Mouse (Mus musculus): ENCODE data around the gene Myadm. TPM values are rescaled to one million over a fixed set of nuclear protein-coding genes. Genes with fewer than 3 reads are reported as not detected.
"Not testable (repeated sequence)": the region's sequence is repeated elsewhere in the genome, so short reads cannot be mapped to it uniquely, and the experiment has no call there.

Myadm gene
- 100 to 1,000 TPM in 1 of 2 experiments, 10 to 100 TPM in 1; 97.5 to 101 TPM for total RNA-seq (2021)
- long read RNA-seq, experiment 1, full-length matches to known transcripts, result 59 of 84 reads
- long read RNA-seq, experiment 1, partial matches to known transcripts, result 25 of 84 reads
- long read RNA-seq, experiment 1, other reads (novel, unspliced or antisense), result 0 of 84 reads
- long read RNA-seq, experiment 2, full-length matches to known transcripts, result 60 of 81 reads
- long read RNA-seq, experiment 2, partial matches to known transcripts, result 21 of 81 reads
- long read RNA-seq, experiment 2, other reads (novel, unspliced or antisense), result 0 of 81 reads

- peak; percentile 64 to 70 for DNase-seq (ENCODE audit: low spot score in 2 of 2)
- intact Hi-C loops (cut with DNase I), result no loop called here
Measured at GRCm38 (mm10) chr7:3288976-3289970, at the start of gene Myadm, which contains the start of gene Prkcg. Gene Myadm, plus strand, starts transcription at chr7:3289080. Gene Prkcg, plus strand, starts transcription at chr7:3289179.

- intact Hi-C loops (cut with DNase I), result no loop called here
- no peak for DNase-seq (ENCODE audit: low spot score in 2 of 2)
Measured at GRCm38 (mm10) chr7:3239193-3239592, 49.7 kb upstream of the Myadm start.

GRCm38 (mm10) chr7:3260701-3261100 is 28.2 kb upstream of the Myadm start:
- DNase-seq (ENCODE audit: low spot score in 2 of 2), result peak in 1 of 2 experiments; percentile 59

GRCm38 (mm10) chr7:3261446-3261845 is 27.4 kb upstream of the Myadm start:
- intact Hi-C loops (cut with DNase I), result loop anchor here (5.0 kb wide), 1 partner anchor 41 kb away; no protein-coding TSS in a partner anchor
- DNase-seq (ENCODE audit: low spot score in 2 of 2), result no peak

More at GRCm38 (mm10) chr7:3260701-3261100, 28.2 kb upstream of the Myadm start:
- intact Hi-C loops (cut with DNase I), result loop anchor here (5.0 kb wide), 1 partner anchor 42 kb away; no protein-coding TSS in a partner anchor

GRCm38 (mm10) chr7:3262789-3263188 is 26.1 kb upstream of the Myadm start:
- no peak for DNase-seq (ENCODE audit: low spot score in 2 of 2)
- intact Hi-C loops (cut with DNase I), result loop anchor here (5.0 kb wide), 1 partner anchor 40 kb away; no protein-coding TSS in a partner anchor

GRCm38 (mm10) chr7:3264390-3265022 is 24.4 kb upstream of the Myadm start:
- no peak for DNase-seq (ENCODE audit: low spot score in 2 of 2)
- intact Hi-C loops (cut with DNase I), result loop anchor here (5.0 kb wide), 1 partner anchor 38 kb away; no protein-coding TSS in a partner anchor

- intact Hi-C loops (cut with DNase I), result no loop called here
- DNase-seq (ENCODE audit: low spot score in 2 of 2), result no peak
Measured at GRCm38 (mm10) chr7:3265311-3265710, 23.6 kb upstream of the Myadm start.

GRCm38 (mm10) chr7:3267261-3267660 is 21.6 kb upstream of the Myadm start:
- intact Hi-C loops (cut with DNase I), result no loop called here
- DNase-seq (ENCODE audit: low spot score in 2 of 2), result no peak

GRCm38 (mm10) chr7:3267888-3268287 is 21.0 kb upstream of the Myadm start:
- DNase-seq (ENCODE audit: low spot score in 2 of 2), result no peak
- intact Hi-C loops (cut with DNase I), result no loop called here

- intact Hi-C loops (cut with DNase I), result no loop called here
Measured at GRCm38 (mm10) chr7:3268291-3268690, 20.6 kb upstream of the Myadm start.

GRCm38 (mm10) chr7:3272206-3272605 is 16.7 kb upstream of the Myadm start:
- no peak for DNase-seq (ENCODE audit: low spot score in 2 of 2)
- intact Hi-C loops (cut with DNase I), result no loop called here

More at GRCm38 (mm10) chr7:3268291-3268690, 20.6 kb upstream of the Myadm start:
- DNase-seq (ENCODE audit: low spot score in 2 of 2), result no peak

GRCm38 (mm10) chr7:3275455-3276170 is 13.3 kb upstream of the Myadm start:
- DNase-seq (ENCODE audit: low spot score in 2 of 2), result peak in 1 of 2 experiments; percentile 40

GRCm38 (mm10) chr7:3276781-3277180 is 12.1 kb upstream of the Myadm start:
- DNase-seq (ENCODE audit: low spot score in 2 of 2); intact Hi-C loops (cut with DNase I): not testable (repeated sequence)

More at GRCm38 (mm10) chr7:3275455-3276170, 13.3 kb upstream of the Myadm start:
- intact Hi-C loops (cut with DNase I), result no loop called here

GRCm38 (mm10) chr7:3280080-3280653 is 8.7 kb upstream of the Myadm start:
- DNase-seq (ENCODE audit: low spot score in 2 of 2), result no peak
- intact Hi-C loops (cut with DNase I), result no loop called here

- DNase-seq (ENCODE audit: low spot score in 2 of 2), result no peak
- intact Hi-C loops (cut with DNase I), result no loop called here
Measured at GRCm38 (mm10) chr7:3280654-3281153, 8.2 kb upstream of the Myadm start.

GRCm38 (mm10) chr7:3281741-3282140 is 7.1 kb upstream of the Myadm start:
- no peak for DNase-seq (ENCODE audit: low spot score in 2 of 2)
- intact Hi-C loops (cut with DNase I), result no loop called here

GRCm38 (mm10) chr7:3283081-3283875 is 5.6 kb upstream of the Myadm start:
- intact Hi-C loops (cut with DNase I), result no loop called here
- DNase-seq (ENCODE audit: low spot score in 2 of 2), result no peak
